Mouse (Mus musculus) right cerebral cortex, postnatal 14 days (tissue): ENCODE measurements at regions not wholly inside any gene's neighbourhood (a gene's known extent, or its start where the extent isn't known, plus 50 kb on each side); places are given as distances from the start of the nearest gene placed in this dataset.

Experiments
- DNase-seq: peaks from one replicate; pipeline ENCODE4 v3.0.0; 2022

GRCm38 (mm10) chr13:84878178-84878849 is 310.9 kb upstream of the Ccnh start:
- no peak for DNase-seq

GRCm38 (mm10) chr13:84905347-84905981 is 283.7 kb upstream of the Ccnh start:
- DNase-seq, result peak; percentile 16

- no peak for DNase-seq
Observed at GRCm38 (mm10) chr13:84905994-84906393, 283.2 kb upstream of the Ccnh start.

GRCm38 (mm10) chr13:84931271-84931670 is 257.9 kb upstream of the Ccnh start:
- DNase-seq, result no peak

GRCm38 (mm10) chr13:84935610-84936009 is 253.6 kb upstream of the Ccnh start:
- no peak for DNase-seq

GRCm38 (mm10) chr13:84939695-84940094 is 249.5 kb upstream of the Ccnh start:
- DNase-seq, result no peak

GRCm38 (mm10) chr13:84940936-84941335 is 248.3 kb upstream of the Ccnh start:
- no peak for DNase-seq

- no peak for DNase-seq
Observed at GRCm38 (mm10) chr13:84950873-84951272, 238.3 kb upstream of the Ccnh start.

- DNase-seq, result no peak
Observed at GRCm38 (mm10) chr13:84953161-84953560, 236.0 kb upstream of the Ccnh start.

- no peak for DNase-seq
Observed at GRCm38 (mm10) chr13:84953760-84954159, 235.4 kb upstream of the Ccnh start.

GRCm38 (mm10) chr13:84968943-84969342 is 220.3 kb upstream of the Ccnh start:
- DNase-seq, result no peak
